Comparison of ENCODE assay signal across 7 mouse cellular contexts in genomic region chr2:156305818-156306217, GRCm38 (mm10). TPM values are rescaled to one million over a fixed set of nuclear protein-coding genes. Genes with fewer than 3 reads are reported as not detected.
A peak's percentile ranks its signal among the peaks of the same experiment; 100 is the strongest.
DNase-seq lines count a peak whose midpoint lies in the region; ATAC-seq and TF ChIP-seq lines count a peak whose summit lies in the region.

No protein-coding gene starts in this region.

- peak; percentile 55; the same call in 1 of the 2 replicates for TF ChIP-seq CTCF in G1E (IDR thresholded peaks at IDR 0.05; ENCODE audit: low read depth, low read length)

- no peak overlapping the region for H3K27ac ChIP-seq in limb, embryonic 13.5 days
- H3K27ac ChIP-seq in limb, embryonic 10.5 days = no peak overlapping the region

- WGBS in limb, embryonic 13.5 days = 78% methylated on average over 2 of the region's 2 CpGs
- WGBS in limb, embryonic 10.5 days = 84% methylated on average over 2 of the region's 2 CpGs

- no peak for DNase-seq in limb, embryonic 10.5 days (ENCODE audit: low spot score)
- no peak for DNase-seq in G1E (ENCODE audit: low spot score)
- DNase-seq in c-Kit-positive CD71-positive TER-119-positive erythroid progenitor cells, embryonic 14.5 days (ENCODE audit: low spot score) = peak; percentile 37
- peak; percentile 54 for DNase-seq in lung, postnatal 36 days
- DNase-seq in urinary bladder, postnatal 25 days (ENCODE audit: low spot score) = no peak
- no peak for DNase-seq in urinary bladder, postnatal 4 days (ENCODE audit: low spot score in 2 of 2)

- ATAC-seq in limb, embryonic 13.5 days (ENCODE audit: low FRiP score, low read depth) = peak; percentile 54; the same call in 1 of the 2 replicates
- ATAC-seq in G1E (ENCODE audit: extremely low read depth, insufficient number of reproducible peaks, low FRiP score, poor library complexity, severe bottlenecking) = no peak

- H3K36me3 ChIP-seq in limb, embryonic 13.5 days = peaks cover 79% of the 10 kb centered on the region
- peaks cover 84% of the 10 kb centered on the region for H3K36me3 ChIP-seq in limb, embryonic 10.5 days
- peaks cover 72% of the 10 kb centered on the region for H3K36me3 ChIP-seq in G1E (replicated peaks)

- no peaks in the 10 kb centered on the region for H3K4me1 ChIP-seq in limb, embryonic 13.5 days
- no peaks in the 10 kb centered on the region for H3K4me1 ChIP-seq in limb, embryonic 10.5 days
- peaks cover 51% of the 10 kb centered on the region for H3K4me1 ChIP-seq in G1E (ENCODE audit: insufficient read depth, low read depth, low read length)

- H3K4me3 ChIP-seq in limb, embryonic 13.5 days = no peak overlapping the region
- no peak overlapping the region for H3K4me3 ChIP-seq in limb, embryonic 10.5 days
- H3K4me3 ChIP-seq in G1E (ENCODE audit: low read depth, low read length) = no peak overlapping the region

- no peaks in the 10 kb centered on the region for H3K9me3 ChIP-seq in limb, embryonic 13.5 days
- no peaks in the 10 kb centered on the region for H3K9me3 ChIP-seq in limb, embryonic 10.5 days (replicated peaks)
- H3K9me3 ChIP-seq in G1E (replicated peaks) = no peaks in the 10 kb centered on the region

- no peaks in the 10 kb centered on the region for H3K27me3 ChIP-seq in limb, embryonic 13.5 days
- no peaks in the 10 kb centered on the region for H3K27me3 ChIP-seq in limb, embryonic 10.5 days (ENCODE audit: low read depth, poor library complexity, severe bottlenecking)
- no peaks in the 10 kb centered on the region for H3K27me3 ChIP-seq in G1E (ENCODE audit: insufficient read depth, low read length)

- no peak overlapping the region for H3K4me2 ChIP-seq in limb, embryonic 13.5 days (replicated peaks)

- H3K9ac ChIP-seq in limb, embryonic 13.5 days = no peak overlapping the region

RNA-seq across cellular contexts. Expression of gene Cnbd2, which starts 6.3 kb away (rescaled TPM):
- polyA plus RNA-seq in limb, embryonic 13.5 days (2015; fragmentation: Nextera tagmentation; extraction: Ambion mirVana) = 3.9 and 4.4 TPM in 2 replicates
- 2.6 TPM in 2 replicates for polyA plus RNA-seq in limb, embryonic 10.5 days (2016; fragmentation: Nextera tagmentation; extraction: Ambion mirVana)
- total RNA-seq in G1E (2014; fragmentation: Nextera tagmentation) (21.5 and 22.6 TPM in 2 replicates), G1E (2017) (11.5 and 13.9 TPM in 2 replicates)
- 0.43 and 1.4 TPM in 2 replicates for polyA plus RNA-seq in G1E (2012)

RNA-seq across cellular contexts. Expression of gene Scand1, which starts 6.7 kb away (rescaled TPM):
- polyA plus RNA-seq in limb, embryonic 13.5 days (2015; fragmentation: Nextera tagmentation; extraction: Ambion mirVana) = 69.6 and 70.4 TPM in 2 replicates
- polyA plus RNA-seq in limb, embryonic 10.5 days (2016; fragmentation: Nextera tagmentation; extraction: Ambion mirVana) = 53.3 and 61.0 TPM in 2 replicates
- 11.6 and 12.2 TPM in 2 replicates for total RNA-seq in G1E (2014; fragmentation: Nextera tagmentation)
- total RNA-seq in G1E (2017) = 243 and 516 TPM in 2 replicates
- 844 and 1,244 TPM in 2 replicates for polyA plus RNA-seq in G1E (2012)

Comparison
In these comparisons a context has a peak if more than half of its experiments do, and no peak if none do; other contexts are left out.
1. DNase-seq: peak in c-Kit-positive CD71-positive TER-119-positive erythroid progenitor cells, embryonic 14.5 days (single experiment) and lung, postnatal 36 days (single experiment); none in limb, embryonic 10.5 days (single experiment), G1E (single experiment), urinary bladder, postnatal 25 days (single experiment) and urinary bladder, postnatal 4 days (0 of 2).
2. RNA of gene Scand1, which starts 6.7 kb away (polyA plus RNA-seq): 844 to 1,244 TPM in G1E; 69.6 to 70.4 TPM in limb, embryonic 13.5 days and 53.3 to 61.0 TPM in limb, embryonic 10.5 days; every median in the first group is over 10 times any median in the second.